Mouse (Mus musculus): ENCODE measurements around the gene Hip1. TPM values are rescaled to one million over a fixed set of nuclear protein-coding genes. Genes with fewer than 3 reads are reported as not detected.

Hip1 gene
- polyA plus RNA-seq, 2 experiments: 45.9 to 47.0 TPM

DNA sequence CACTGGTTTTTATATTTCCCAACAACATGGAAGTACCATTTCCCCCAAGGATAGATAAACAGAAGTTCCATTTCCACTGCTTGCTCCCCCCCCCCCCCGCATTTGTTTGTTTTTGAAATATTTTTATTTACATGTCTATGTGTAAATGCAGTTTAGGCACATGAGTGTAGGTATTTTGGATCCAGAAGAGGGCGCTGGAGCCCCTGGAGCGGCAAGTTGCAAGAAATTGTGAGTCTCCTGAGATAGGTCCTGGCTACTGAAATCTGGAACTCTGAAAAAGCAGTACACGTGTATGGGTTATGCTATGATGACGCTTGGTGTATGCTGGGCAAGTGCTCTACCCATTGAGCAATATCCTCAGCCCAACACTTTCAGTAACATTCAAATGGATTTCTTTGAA, 33.8 kb downstream of the Hip1 start:
- Histone ChIP-seq H3K4me1 (ENCODE audit: control insufficient read depth, insufficient read depth, low read length) (peaks cover 30% of the 10 kb centered on the region), H3K36me3 (ENCODE audit: control insufficient read depth, insufficient read depth, low read length) (peaks cover 7% of the 10 kb centered on the region; the same call in 1 of the 2 replicates), H3K9me3 (ENCODE audit: control insufficient read depth, low read length) (peaks cover 4% of the 10 kb centered on the region; the same call in 1 of the 2 replicates), H3K27ac (replicated peaks; ENCODE audit: low read depth, low read length) (no peak overlapping the region), H3K4me2 (replicated peaks; ENCODE audit: low read depth, low read length, severe bottlenecking) (no peak overlapping the region), H3K9ac (ENCODE audit: low read depth, low read length, severe bottlenecking) (no peak overlapping the region), H3K27me3 (ENCODE audit: control insufficient read depth, insufficient read depth, low read length) (no peaks in the 10 kb centered on the region), H3K4me3 (replicated peaks; ENCODE audit: low read length) (no peak overlapping the region)
- TF ChIP-seq POLR2A (IDR thresholded peaks at IDR 0.05; ENCODE audit: borderline replicate concordance, extremely low read depth, insufficient read depth, insufficient read length): no peak
- DNase-seq (ENCODE audit: low spot score): no peak
- WGBS: 54% methylated on average over 5 of the region's 5 CpGs
- ATAC-seq (ENCODE audit: low FRiP score, low read depth): no peak

DNA sequence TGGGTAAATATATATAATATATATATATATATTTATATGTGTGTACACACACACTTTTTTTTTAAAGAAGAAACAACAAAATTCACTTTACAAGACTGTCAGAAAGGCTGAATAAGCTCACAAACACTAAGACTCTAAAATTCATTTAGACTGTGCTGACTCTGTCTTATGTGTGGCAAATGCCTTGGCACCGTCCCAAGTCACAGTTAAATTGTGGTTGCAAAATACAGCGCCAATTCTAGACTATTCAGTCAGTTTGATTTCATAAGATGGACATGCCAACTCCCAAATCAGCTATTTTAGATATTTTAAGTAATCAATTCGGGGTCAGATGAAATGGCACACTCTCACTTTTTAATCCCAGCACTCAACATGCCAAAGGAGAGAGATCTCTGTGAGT, 36.6 kb downstream of the Hip1 start:
- TF ChIP-seq POLR2A (IDR thresholded peaks at IDR 0.05; ENCODE audit: borderline replicate concordance, extremely low read depth, insufficient read depth, insufficient read length): no peak
- H3K27ac ChIP-seq (replicated peaks; ENCODE audit: low read depth, low read length): no peak overlapping the region
- H3K9me3 ChIP-seq (ENCODE audit: control insufficient read depth, low read length): no peaks in the 10 kb centered on the region
- ATAC-seq (ENCODE audit: low FRiP score, low read depth) (0 out of 2 replicates have a peak, but pooled peaks have one; percentile 7), DNase-seq (ENCODE audit: low spot score) (peak; percentile 62)
- no peak overlapping the region for H3K9ac ChIP-seq (ENCODE audit: low read depth, low read length, severe bottlenecking)
- no peak overlapping the region for H3K4me3 ChIP-seq (replicated peaks; ENCODE audit: low read length)
- peaks cover 38% of the 10 kb centered on the region for H3K4me1 ChIP-seq (ENCODE audit: control insufficient read depth, insufficient read depth, low read length)
- H3K36me3 ChIP-seq (ENCODE audit: control insufficient read depth, insufficient read depth, low read length): no peaks in the 10 kb centered on the region
- WGBS: 62% methylated on average over 3 of the region's 3 CpGs
- no peaks in the 10 kb centered on the region for H3K27me3 ChIP-seq (ENCODE audit: control insufficient read depth, insufficient read depth, low read length)
- peak overlapping the region; percentile 26 for H3K4me2 ChIP-seq (replicated peaks; ENCODE audit: low read depth, low read length, severe bottlenecking)

DNA sequence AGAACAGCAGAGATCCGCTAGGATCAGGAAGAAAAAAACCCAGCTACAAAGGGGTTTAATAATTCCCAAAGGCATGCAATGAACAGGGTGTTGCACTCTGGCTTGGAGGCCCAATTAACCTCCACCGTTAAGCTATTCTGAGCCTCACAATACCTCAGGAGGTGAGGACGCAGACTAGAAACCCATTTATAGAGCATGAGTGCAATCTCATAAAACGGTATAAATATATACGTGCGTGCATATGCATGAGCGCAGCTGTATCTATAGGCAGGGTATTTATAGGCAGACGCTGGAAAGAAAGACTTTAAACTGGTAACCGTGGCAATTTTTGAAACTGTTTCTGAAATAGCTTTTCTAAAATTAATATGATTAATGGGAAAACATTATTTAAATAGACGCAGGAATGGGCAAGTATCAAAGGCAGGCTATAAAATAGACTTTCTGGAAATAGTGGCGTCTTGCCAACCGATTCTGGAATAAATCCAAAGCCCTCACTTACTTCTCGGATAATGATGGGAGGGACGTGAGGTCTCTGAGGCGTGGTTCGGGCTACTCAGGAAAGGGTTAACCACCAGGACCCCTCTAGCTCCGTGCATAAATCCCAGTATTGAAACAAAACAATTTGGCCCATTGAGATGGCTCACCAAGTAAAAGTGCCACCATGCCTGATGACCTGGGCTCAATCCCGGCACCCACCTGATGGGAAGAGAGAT, 37.2 kb downstream of the Hip1 start:
- Histone ChIP-seq H3K9ac (ENCODE audit: low read depth, low read length, severe bottlenecking) (no peak overlapping the region), H3K27ac (replicated peaks; ENCODE audit: low read depth, low read length) (no peak overlapping the region; the same call in 1 of the 2 replicates), H3K4me2 (replicated peaks; ENCODE audit: low read depth, low read length, severe bottlenecking) (peak overlapping the region; percentile 26), H3K36me3 (ENCODE audit: control insufficient read depth, insufficient read depth, low read length) (no peaks in the 10 kb centered on the region), H3K4me1 (ENCODE audit: control insufficient read depth, insufficient read depth, low read length) (peaks cover 38% of the 10 kb centered on the region), H3K4me3 (replicated peaks; ENCODE audit: low read length) (no peak overlapping the region), H3K27me3 (ENCODE audit: control insufficient read depth, insufficient read depth, low read length) (no peaks in the 10 kb centered on the region), H3K9me3 (ENCODE audit: control insufficient read depth, low read length) (no peaks in the 10 kb centered on the region)
- DNase-seq (ENCODE audit: low spot score): peak; percentile 71
- 27% methylated on average over 18 of the region's 18 CpGs for WGBS
- no peak for TF ChIP-seq POLR2A (IDR thresholded peaks at IDR 0.05; ENCODE audit: borderline replicate concordance, extremely low read depth, insufficient read depth, insufficient read length)
- peak; percentile 58 for ATAC-seq (ENCODE audit: low FRiP score, low read depth)

DNA sequence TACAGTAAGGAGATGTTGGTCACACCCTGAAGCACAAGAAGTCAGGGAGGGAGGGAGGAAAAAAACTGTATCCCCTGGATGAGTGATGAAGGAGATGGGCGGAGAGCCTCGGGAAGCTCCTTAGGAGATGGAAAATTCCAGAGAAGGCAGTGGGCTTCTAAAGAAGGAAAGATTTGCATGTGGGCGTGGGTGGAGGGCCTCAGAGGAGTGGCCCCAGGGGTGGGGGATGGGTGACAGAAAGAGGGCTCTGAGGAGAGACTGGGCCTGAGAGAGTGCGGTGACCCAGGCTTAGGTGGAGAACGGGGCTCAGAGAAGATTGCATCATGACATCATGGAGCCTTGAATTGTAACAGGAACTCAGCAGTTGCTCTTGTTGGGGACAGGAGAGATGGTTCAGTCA, 39.5 kb downstream of the Hip1 start:
- Histone ChIP-seq H3K4me3 (replicated peaks; ENCODE audit: low read length) (no peak overlapping the region), H3K27me3 (ENCODE audit: control insufficient read depth, insufficient read depth, low read length) (no peaks in the 10 kb centered on the region), H3K9ac (ENCODE audit: low read depth, low read length, severe bottlenecking) (no peak overlapping the region), H3K36me3 (ENCODE audit: control insufficient read depth, insufficient read depth, low read length) (no peaks in the 10 kb centered on the region), H3K9me3 (ENCODE audit: control insufficient read depth, low read length) (no peaks in the 10 kb centered on the region), H3K4me1 (ENCODE audit: control insufficient read depth, insufficient read depth, low read length) (peaks cover 46% of the 10 kb centered on the region), H3K27ac (replicated peaks; ENCODE audit: low read depth, low read length) (no peak overlapping the region), H3K4me2 (replicated peaks; ENCODE audit: low read depth, low read length, severe bottlenecking) (no peak overlapping the region)
- no peak for TF ChIP-seq POLR2A (IDR thresholded peaks at IDR 0.05; ENCODE audit: borderline replicate concordance, extremely low read depth, insufficient read depth, insufficient read length)
- DNase-seq (ENCODE audit: low spot score) (no peak), ATAC-seq (ENCODE audit: low FRiP score, low read depth) (no peak)
- 54% methylated on average over 5 of the region's 5 CpGs for WGBS

DNA sequence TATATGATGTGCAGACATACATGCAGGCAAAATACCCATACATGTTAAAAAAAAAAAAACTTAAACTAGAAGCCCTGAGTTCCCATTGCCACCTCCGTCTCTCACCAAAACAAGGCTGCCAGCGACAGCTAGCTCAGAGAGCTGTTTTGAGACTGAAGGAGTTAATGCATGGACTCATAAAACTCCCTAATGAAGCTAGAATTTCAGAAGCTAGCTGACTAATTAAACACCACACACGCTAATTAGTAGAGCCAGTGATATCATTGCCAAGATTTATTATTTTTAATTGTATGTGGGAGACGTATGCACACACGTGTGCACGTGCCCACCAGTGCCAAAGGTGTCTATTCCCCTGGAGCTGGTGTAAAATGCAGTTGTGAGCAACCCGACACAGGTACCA, 42.0 kb downstream of the Hip1 start:
- Histone ChIP-seq H3K4me2 (replicated peaks; ENCODE audit: low read depth, low read length, severe bottlenecking) (no peak overlapping the region), H3K9me3 (ENCODE audit: control insufficient read depth, low read length) (no peaks in the 10 kb centered on the region), H3K27ac (replicated peaks; ENCODE audit: low read depth, low read length) (no peak overlapping the region), H3K4me1 (ENCODE audit: control insufficient read depth, insufficient read depth, low read length) (peaks cover 28% of the 10 kb centered on the region), H3K9ac (ENCODE audit: low read depth, low read length, severe bottlenecking) (no peak overlapping the region), H3K4me3 (replicated peaks; ENCODE audit: low read length) (no peak overlapping the region), H3K27me3 (ENCODE audit: control insufficient read depth, insufficient read depth, low read length) (no peaks in the 10 kb centered on the region), H3K36me3 (ENCODE audit: control insufficient read depth, insufficient read depth, low read length) (no peaks in the 10 kb centered on the region)
- ATAC-seq (ENCODE audit: low FRiP score, low read depth) (no peak), DNase-seq (ENCODE audit: low spot score) (no peak)
- no peak for TF ChIP-seq POLR2A (IDR thresholded peaks at IDR 0.05; ENCODE audit: borderline replicate concordance, extremely low read depth, insufficient read depth, insufficient read length)
- WGBS: 46% methylated on average over 7 of the region's 7 CpGs

Data from limb, embryonic 14.5 days (tissue).